In the genomic region with DNA sequence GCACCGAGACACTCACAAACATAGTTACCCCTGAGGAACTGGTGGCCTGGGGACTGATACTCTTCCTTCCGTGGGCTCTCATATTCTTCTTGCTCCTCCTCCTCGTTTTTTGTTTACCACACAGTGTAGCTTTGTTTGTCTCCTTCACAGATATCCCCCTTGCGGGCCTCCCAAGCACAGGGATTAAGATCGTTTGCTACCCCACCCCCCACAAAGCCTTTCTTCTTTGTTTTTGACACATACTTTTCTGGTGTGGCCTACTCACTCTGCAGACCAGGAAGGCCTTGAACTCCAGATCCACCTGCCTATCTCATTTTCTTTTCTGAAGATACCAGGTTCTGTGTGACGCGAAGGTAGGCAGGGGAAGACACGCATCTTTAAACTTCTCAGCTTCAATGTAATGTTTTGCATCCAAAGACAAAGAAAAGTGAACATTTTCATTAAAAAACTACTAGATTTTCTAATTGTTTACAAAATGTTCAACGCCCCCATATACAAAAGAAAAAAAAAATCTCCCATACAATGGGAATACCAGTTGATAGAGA, we compare ENCODE assay signal across 9 mouse cellular contexts. TPM values are rescaled to one million over a fixed set of nuclear protein-coding genes. Genes with fewer than 3 reads are reported as not detected.
DNase-seq lines count a peak whose midpoint lies in the region; ATAC-seq and TF ChIP-seq lines count a peak whose summit lies in the region.
"Had no signal": no experiment of that assay in that cellular context is flagged by ENCODE, and none has a peak within 500 bp of the region (broad histone marks: within the 10 kb centered on the region; RNA-seq: fewer than 3 reads in every experiment).

No protein-coding gene starts in this region.

- peak overlapping the region; percentile 67 for H3K4me2 ChIP-seq in limb, embryonic 12.5 days
- peak overlapping the region; percentile 78 for H3K4me2 ChIP-seq in stomach, embryonic 15.5 days

- peak; percentile 35 for DNase-seq in retina, postnatal 1 day
- no peak for DNase-seq in retina, embryonic 14.5 days (ENCODE audit: low spot score)
- DNase-seq in cerebellum, adult 9-10 months, result no peak
- DNase-seq in ovary, adult 18-20 months (ENCODE audit: low spot score), result no peak
- no peak for DNase-seq in frontal cortex, postnatal 10 days (ENCODE audit: low spot score in 2 of 2)
- DNase-seq: right cerebral cortex, postnatal 14 days had no signal

- H3K4me1 ChIP-seq in embryonic fibroblast, embryonic 13.5 days (ENCODE audit: control insufficient read depth, insufficient read depth, low read length), result peaks cover 3% of the 10 kb centered on the region; the same call in 1 of the 2 replicates
- peaks cover 13% of the 10 kb centered on the region for H3K4me1 ChIP-seq in limb, embryonic 12.5 days (replicated peaks)
- H3K4me1 ChIP-seq in stomach, embryonic 15.5 days, result 0 out of 2 replicates have a peak, but pooled peaks cover 3% of the 10 kb centered on the region

- no peak for TF ChIP-seq POLR2A in embryonic fibroblast, embryonic 13.5 days (IDR thresholded peaks at IDR 0.05; ENCODE audit: low read depth, low read length)

- no peaks in the 10 kb centered on the region for H3K9me3 ChIP-seq in limb, embryonic 12.5 days
- H3K9me3 ChIP-seq in stomach, embryonic 15.5 days, result no peaks in the 10 kb centered on the region

- H3K9ac ChIP-seq in limb, embryonic 12.5 days (replicated peaks), result peak overlapping the region; percentile 92; the same call in 1 of the 2 replicates
- H3K9ac ChIP-seq in stomach, embryonic 15.5 days, result no peak overlapping the region

- peak overlapping the region; percentile 46 for H3K4me3 ChIP-seq in embryonic fibroblast, embryonic 13.5 days (ENCODE audit: insufficient read depth, low read length)
- H3K4me3 ChIP-seq in limb, embryonic 12.5 days (replicated peaks), result peak overlapping the region; percentile 64
- peak overlapping the region; percentile 64 for H3K4me3 ChIP-seq in stomach, embryonic 15.5 days (replicated peaks)

- no peak overlapping the region for H3K27ac ChIP-seq in embryonic fibroblast, embryonic 13.5 days (ENCODE audit: insufficient read depth, low read length)
- no peak overlapping the region for H3K27ac ChIP-seq in limb, embryonic 12.5 days
- H3K27ac ChIP-seq in stomach, embryonic 15.5 days, result no peak overlapping the region

- peaks cover 4% of the 10 kb centered on the region; the same call in 1 of the 2 replicates for H3K36me3 ChIP-seq in limb, embryonic 12.5 days
- H3K36me3 ChIP-seq in stomach, embryonic 15.5 days, result no peaks in the 10 kb centered on the region

- no peak for ATAC-seq in limb, embryonic 12.5 days (ENCODE audit: insufficient number of reproducible peaks, insufficient read depth, low FRiP score, low TSS enrichment, low read depth)
- ATAC-seq in stomach, embryonic 15.5 days (ENCODE audit: insufficient read depth, low FRiP score, low read depth), result no peak

- H3K27me3 ChIP-seq in limb, embryonic 12.5 days, result peaks cover 29% of the 10 kb centered on the region
- peaks cover 22% of the 10 kb centered on the region for H3K27me3 ChIP-seq in stomach, embryonic 15.5 days (replicated peaks)

- 53% methylated on average over 9 of the region's 9 CpGs for WGBS in limb, embryonic 12.5 days
- WGBS in stomach, embryonic 15.5 days, result 62% methylated on average over 9 of the region's 9 CpGs

- TF ChIP-seq CTCF in embryonic fibroblast, embryonic 13.5 days (IDR thresholded peaks at IDR 0.05; ENCODE audit: borderline replicate concordance, insufficient read depth, low read length), result no peak

RNA-seq across cellular contexts. Expression of gene BC107364, which starts 38.5 kb away (rescaled TPM):
- not detected in 2 replicates for polyA plus RNA-seq in embryonic fibroblast, embryonic 13.5 days (2011; ENCODE audit: insufficient read length, low read depth, missing spikeins)
- polyA plus RNA-seq in limb, embryonic 12.5 days (2016; fragmentation: Nextera tagmentation; extraction: Ambion mirVana), result not detected in 2 replicates
- polyA plus RNA-seq in stomach, embryonic 15.5 days (2015; fragmentation: Nextera tagmentation; extraction: Ambion mirVana), result 0.28 and 0.37 TPM in 2 replicates
